Mouse (Mus musculus): ENCODE data around the gene Pde4dip. TPM values are rescaled to one million over a fixed set of nuclear protein-coding genes. Genes with fewer than 3 reads are reported as not detected.

Gene Pde4dip
- total RNA-seq, 2 experiments from 2014 or later: 3,559 to 3,570 TPM

- Histone ChIP-seq H3K27ac (peak overlapping the region; percentile 99), H3K4me3 (no peak overlapping the region)
- no peak for TF ChIP-seq CTCF (IDR thresholded peaks at IDR 0.05)
- no peak for DNase-seq
- intact Hi-C loops (cut with DNase I): no loop called here
These were observed 60.2 kb downstream of the Pde4dip start for GRCm38 (mm10) chr3:97828286-97828685.

DNA sequence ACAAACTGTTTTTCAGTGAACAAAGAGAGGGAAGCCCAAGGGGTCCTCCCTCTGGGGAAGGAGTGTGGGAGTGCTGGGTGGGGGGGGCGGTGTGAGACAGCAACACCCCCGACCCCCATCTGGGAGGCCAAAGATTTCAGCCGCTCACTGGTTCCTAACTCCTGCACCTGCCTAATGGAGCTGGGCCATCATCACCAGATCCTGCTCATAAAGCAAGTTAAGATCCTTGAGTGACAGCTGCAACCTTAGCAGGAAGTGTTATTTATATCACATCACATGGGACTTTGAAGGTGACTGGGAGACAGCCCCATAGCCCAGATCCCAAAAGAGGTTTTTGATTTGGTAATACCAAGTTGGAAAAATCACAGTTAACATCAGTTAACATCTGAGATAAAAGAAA, 63.3 kb downstream of the Pde4dip start:
- peak; percentile 82 for DNase-seq
- intact Hi-C loops (cut with DNase I): loop anchor here (2.0 kb wide), 1 partner anchor 44 kb away; no protein-coding TSS in a partner anchor
- Histone ChIP-seq H3K4me3 (peak overlapping the region; percentile 75), H3K27ac (peak overlapping the region; percentile 99)
- TF ChIP-seq CTCF (IDR thresholded peaks at IDR 0.05): no peak

- DNase-seq: peak; percentile 76
- intact Hi-C loops (cut with DNase I): loop anchor here (1.0 to 2.0 kb wide), 2 partner anchors 14 to 44 kb away; no protein-coding TSS in a partner anchor
- no peak for TF ChIP-seq CTCF (IDR thresholded peaks at IDR 0.05)
- Histone ChIP-seq H3K4me3 (peak overlapping the region; percentile 75), H3K27ac (peak overlapping the region; percentile 99)
These were observed 63.8 kb downstream of the Pde4dip start for GRCm38 (mm10) chr3:97824744-97825143.

- Histone ChIP-seq H3K4me3 (peak overlapping the region; percentile 75), H3K27ac (peak overlapping the region; percentile 99)
- no peak for TF ChIP-seq CTCF (IDR thresholded peaks at IDR 0.05)
- peak; percentile 86 for DNase-seq
- intact Hi-C loops (cut with DNase I): loop anchor here (1.0 to 2.0 kb wide), 2 partner anchors 14 to 45 kb away; no protein-coding TSS in a partner anchor
These were observed 64.3 kb downstream of the Pde4dip start for GRCm38 (mm10) chr3:97824011-97824711.

GRCm38 (mm10) chr3:97823438-97823837, 65.1 kb downstream of the Pde4dip start:
- intact Hi-C loops (cut with DNase I): no loop called here
- TF ChIP-seq CTCF (IDR thresholded peaks at IDR 0.05): no peak
- peak; percentile 83 for DNase-seq
- peak overlapping the region; percentile 99 for H3K27ac ChIP-seq
- peak overlapping the region; percentile 75 for H3K4me3 ChIP-seq

GRCm38 (mm10) chr3:97819050-97819449, 69.5 kb downstream of the Pde4dip start:
- DNase-seq: no peak

DNA sequence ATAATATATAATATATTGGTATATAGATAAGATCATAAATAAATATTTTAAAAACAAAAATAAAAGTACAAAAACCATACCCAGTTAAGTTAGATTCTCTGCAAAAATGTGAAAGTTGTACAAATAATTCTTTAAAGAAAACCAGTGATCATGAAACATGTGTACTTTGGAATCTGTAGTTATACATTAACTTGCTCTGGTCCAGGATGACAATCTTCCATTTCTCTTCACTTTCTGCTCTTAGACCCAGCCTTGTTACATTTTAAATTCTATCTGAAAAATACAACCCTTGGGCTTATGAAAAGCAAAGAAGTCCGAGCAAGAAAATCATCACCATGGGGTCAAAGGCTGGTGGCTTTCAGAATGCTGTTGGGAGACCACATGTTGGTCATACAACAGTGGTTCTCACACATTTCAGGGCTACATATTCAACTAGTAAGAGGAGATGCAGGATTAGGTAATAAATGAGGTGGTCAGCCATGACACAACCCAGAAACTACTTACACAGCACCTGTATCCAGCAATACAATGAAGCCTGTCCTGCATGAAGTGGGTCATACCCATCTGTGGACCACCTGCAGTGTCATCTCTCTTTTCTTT, 70.0 kb downstream of the Pde4dip start:
- intact Hi-C loops (cut with DNase I): no loop called here
- peak overlapping the region; percentile 54 for H3K4me3 ChIP-seq
- H3K27ac ChIP-seq: peak overlapping the region; percentile 35
- no peak for DNase-seq
- no peak for TF ChIP-seq CTCF (IDR thresholded peaks at IDR 0.05)

More at GRCm38 (mm10) chr3:97819050-97819449, 69.5 kb downstream of the Pde4dip start:
- peak overlapping the region; percentile 35 for H3K27ac ChIP-seq
- H3K4me3 ChIP-seq: peak overlapping the region; percentile 54
- TF ChIP-seq CTCF (IDR thresholded peaks at IDR 0.05): no peak
- intact Hi-C loops (cut with DNase I): no loop called here

GRCm38 (mm10) chr3:97811651-97812399, 76.7 kb downstream of the Pde4dip start:
- H3K4me3 ChIP-seq: peak overlapping the region; percentile 66
- peak; percentile 73 for DNase-seq
- intact Hi-C loops (cut with DNase I): no loop called here
- TF ChIP-seq CTCF (IDR thresholded peaks at IDR 0.05): no peak
- peak overlapping the region; percentile 90 for H3K27ac ChIP-seq

DNA sequence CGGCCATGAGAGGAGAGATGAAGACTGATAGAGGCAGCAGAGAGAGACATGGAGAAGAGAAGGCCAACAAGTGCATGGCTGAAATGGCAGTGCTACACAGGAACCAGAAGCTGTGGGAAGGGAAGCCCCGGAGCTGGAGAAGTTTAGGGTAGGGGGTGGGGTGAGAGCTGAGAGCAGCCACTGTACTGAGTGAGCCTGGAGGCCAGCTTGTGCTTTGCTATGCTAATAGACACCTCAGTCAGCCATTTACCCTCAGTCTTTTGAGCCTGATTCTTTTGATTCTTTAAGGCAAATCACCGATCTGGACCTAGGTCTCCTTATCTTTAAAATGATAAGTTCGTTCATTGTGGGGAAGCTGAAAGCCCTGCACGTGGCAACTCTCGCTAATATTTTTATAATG, 77.3 kb downstream of the Pde4dip start:
- intact Hi-C loops (cut with DNase I): no loop called here
- Histone ChIP-seq H3K27ac (peak overlapping the region; percentile 90), H3K4me3 (peak overlapping the region; percentile 66)
- no peak for TF ChIP-seq CTCF (IDR thresholded peaks at IDR 0.05)
- DNase-seq: no peak

GRCm38 (mm10) chr3:97810334-97810733, 78.2 kb downstream of the Pde4dip start:
- H3K4me3 ChIP-seq: peak overlapping the region; percentile 66
- TF ChIP-seq CTCF (IDR thresholded peaks at IDR 0.05): no peak
- DNase-seq: peak; percentile 74
- H3K27ac ChIP-seq: peak overlapping the region; percentile 90
- intact Hi-C loops (cut with DNase I): loop anchor here (1.0 kb wide), 1 partner anchor 14 kb away; no protein-coding TSS in a partner anchor

- no peak for TF ChIP-seq CTCF (IDR thresholded peaks at IDR 0.05)
- peak overlapping the region; percentile 94 for H3K27ac ChIP-seq
- DNase-seq: no peak
- H3K4me3 ChIP-seq: peak overlapping the region; percentile 50
- intact Hi-C loops (cut with DNase I): no loop called here
These were observed 82.9 kb downstream of the Pde4dip start for GRCm38 (mm10) chr3:97805559-97805958.

DNA sequence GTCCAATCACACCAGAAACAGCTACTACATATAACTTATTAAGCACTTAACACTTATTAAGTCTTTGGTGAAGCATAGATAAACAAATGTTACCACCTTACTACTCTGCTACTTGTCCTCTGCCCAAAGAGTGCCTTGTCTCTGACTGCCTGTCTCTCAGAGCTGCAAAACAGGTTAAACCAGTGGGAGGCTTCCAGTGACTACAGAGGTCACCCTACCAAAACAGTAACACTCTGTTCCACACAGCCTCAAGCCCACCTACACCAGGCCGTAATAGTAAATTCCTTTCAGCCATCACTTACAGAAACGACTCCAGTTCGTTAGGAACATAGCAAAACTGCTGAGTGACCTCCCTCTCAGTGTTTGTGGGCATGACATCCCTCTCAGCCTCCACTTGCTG, 84.8 kb downstream of the Pde4dip start:
- H3K27ac ChIP-seq: peak overlapping the region; percentile 94
- peak overlapping the region; percentile 61 for H3K4me3 ChIP-seq
- intact Hi-C loops (cut with DNase I): no loop called here
- no peak for TF ChIP-seq CTCF (IDR thresholded peaks at IDR 0.05)
- no peak for DNase-seq

- Histone ChIP-seq H3K27ac (peak overlapping the region; percentile 94), H3K4me3 (peak overlapping the region; percentile 61)
- intact Hi-C loops (cut with DNase I): no loop called here
- no peak for TF ChIP-seq CTCF (IDR thresholded peaks at IDR 0.05)
- no peak for DNase-seq
These were observed 85.6 kb downstream of the Pde4dip start for GRCm38 (mm10) chr3:97802927-97803326.

Data from gastrocnemius, adult 2 months (tissue).